Mouse (Mus musculus) liver, embryonic 13.5 days (tissue): ENCODE results near the gene Ccdc57. TPM values are rescaled to one million over a fixed set of nuclear protein-coding genes. Genes with fewer than 3 reads are reported as not detected.

Source experiments
- ATAC-seq: fragments of 200-750 bp; cut with Nextera tagmentation; 2 replicates; pipeline ENCODE4 v1.8.0; 2017; ENCODE audit warnings: low read depth, mild to moderate bottlenecking, moderate number of reproducible peaks, moderate library complexity
- DNase-seq: peaks from one replicate; pipeline ENCODE4 v3.0.0; 2022
- H3K27ac ChIP-seq: fragments of 300-500 bp; sonication (generic); 2 replicates; pipeline ENCODE4 v1.5.1; 2015; ENCODE audit warnings: moderate library complexity, mild to moderate bottlenecking, inconsistent platforms
- H3K27me3 ChIP-seq: fragments of 300-500 bp; sonication (generic); 2 replicates; pipeline ENCODE4 v1.6.1; 2015; ENCODE audit warnings: mild to moderate bottlenecking, inconsistent platforms
- H3K36me3 ChIP-seq: fragments of 300-500 bp; sonication (generic); 2 replicates; pipeline ENCODE4 v1.6.1; 2015; ENCODE audit warnings: mild to moderate bottlenecking, inconsistent platforms
- H3K4me1 ChIP-seq: fragments of 300-500 bp; sonication (generic); replicated peaks from 2 replicates; pipeline ENCODE4 v1.6.1; 2015; ENCODE audit warnings: inconsistent platforms
- H3K4me2 ChIP-seq: fragments of 300-500 bp; sonication (generic); 2 replicates; pipeline ENCODE4 v1.6.1; 2015; ENCODE audit warnings: inconsistent platforms, mild to moderate bottlenecking, moderate library complexity
- H3K4me3 ChIP-seq: fragments of 300-500 bp; sonication (generic); replicated peaks from 2 replicates; pipeline ENCODE4 v1.5.1; 2015; ENCODE audit warnings: mild to moderate bottlenecking, inconsistent platforms
- H3K9ac ChIP-seq: fragments of 300-500 bp; sonication (generic); 2 replicates; pipeline ENCODE4 v1.6.1; 2015; ENCODE audit warnings: mild to moderate bottlenecking, inconsistent platforms
- H3K9me3 ChIP-seq: fragments of 300-500 bp; sonication (generic); replicated peaks from 2 replicates; pipeline ENCODE4 v1.6.1; 2016; ENCODE audit warnings: inconsistent platforms
- WGBS: fragments of 180-500 bp; shearing (Covaris S2); methylation state at CpG from one replicate; pipeline ENCODE4 v1.1.7; 2015; ENCODE audit not compliant: insufficient replicate concordance; 5-methylcytosine and 5-hydroxymethylcytosine counted together
- polyA plus RNA-seq: library from polyadenylated mRNA; unstranded; fragments of >200 nt; fragmentation: Nextera tagmentation; extraction: Ambion mirVana; gene quantifications from 2 replicates; pipeline ENCODE4 v1.2.1, GENCODE M21; 2015

Ccdc57 gene
- polyA plus RNA-seq, 1 experiment from 2014 or later: 1.8 TPM

- peak overlapping the region; percentile 37 for H3K4me2 ChIP-seq
- H3K9ac ChIP-seq: peak overlapping the region; percentile 49; the same call in 1 of the 2 replicates
- peaks cover 30% of the 10 kb centered on the region for H3K4me1 ChIP-seq
- no peak overlapping the region for H3K4me3 ChIP-seq
- ATAC-seq (peak; percentile 81), DNase-seq (no peak)
- no peaks in the 10 kb centered on the region for H3K9me3 ChIP-seq
- H3K27me3 ChIP-seq: no peaks in the 10 kb centered on the region
- H3K36me3 ChIP-seq: no peaks in the 10 kb centered on the region
- H3K27ac ChIP-seq: peak overlapping the region; percentile 45
- WGBS: 79% methylated on average over 1 of the region's 1 CpGs
Measured at GRCm38 (mm10) chr11:120937976-120938375, 5.3 kb upstream of the Ccdc57 start.

- ATAC-seq (no peak), DNase-seq (no peak)
- H3K9ac ChIP-seq: no peak overlapping the region
- no peaks in the 10 kb centered on the region for H3K27me3 ChIP-seq
- peak overlapping the region; percentile 78; the same call in 1 of the 2 replicates for H3K4me3 ChIP-seq
- no peak overlapping the region for H3K27ac ChIP-seq
- 0 out of 2 replicates have a peak overlapping the region, but pooled peaks have one; percentile 84 for H3K4me2 ChIP-seq
- H3K9me3 ChIP-seq: no peaks in the 10 kb centered on the region
- H3K36me3 ChIP-seq: peaks cover 9% of the 10 kb centered on the region
- peaks cover 49% of the 10 kb centered on the region for H3K4me1 ChIP-seq
- 87% methylated on average over 4 of the region's 4 CpGs for WGBS
Measured at GRCm38 (mm10) chr11:120931479-120931878, 1.2 kb downstream of the Ccdc57 start.

GRCm38 (mm10) chr11:120928468-120928867 is 4.2 kb downstream of the Ccdc57 start:
- no peaks in the 10 kb centered on the region for H3K27me3 ChIP-seq
- H3K27ac ChIP-seq: 0 out of 2 replicates have a peak overlapping the region, but pooled peaks have one; percentile 42
- ATAC-seq: no peak
- H3K4me2 ChIP-seq: no peak overlapping the region
- WGBS: 47% methylated on average over 4 of the region's 4 CpGs
- peak overlapping the region; percentile 26; the same call in 1 of the 2 replicates for H3K9ac ChIP-seq
- H3K9me3 ChIP-seq: no peaks in the 10 kb centered on the region
- peaks cover 25% of the 10 kb centered on the region for H3K36me3 ChIP-seq
- DNase-seq: no peak
- H3K4me3 ChIP-seq: no peak overlapping the region
- H3K4me1 ChIP-seq: peaks cover 49% of the 10 kb centered on the region

GRCm38 (mm10) chr11:120922528-120922927 is 10.1 kb downstream of the Ccdc57 start:
- Histone ChIP-seq H3K4me3 (no peak overlapping the region), H3K36me3 (peaks cover 49% of the 10 kb centered on the region), H3K9me3 (no peaks in the 10 kb centered on the region), H3K27ac (peak overlapping the region; percentile 32; the same call in 1 of the 2 replicates), H3K4me1 (peaks cover 6% of the 10 kb centered on the region), H3K27me3 (no peaks in the 10 kb centered on the region), H3K9ac (no peak overlapping the region), H3K4me2 (no peak overlapping the region)
- 76% methylated on average over 3 of the region's 3 CpGs for WGBS
- DNase-seq (no peak), ATAC-seq (no peak)

DNA sequence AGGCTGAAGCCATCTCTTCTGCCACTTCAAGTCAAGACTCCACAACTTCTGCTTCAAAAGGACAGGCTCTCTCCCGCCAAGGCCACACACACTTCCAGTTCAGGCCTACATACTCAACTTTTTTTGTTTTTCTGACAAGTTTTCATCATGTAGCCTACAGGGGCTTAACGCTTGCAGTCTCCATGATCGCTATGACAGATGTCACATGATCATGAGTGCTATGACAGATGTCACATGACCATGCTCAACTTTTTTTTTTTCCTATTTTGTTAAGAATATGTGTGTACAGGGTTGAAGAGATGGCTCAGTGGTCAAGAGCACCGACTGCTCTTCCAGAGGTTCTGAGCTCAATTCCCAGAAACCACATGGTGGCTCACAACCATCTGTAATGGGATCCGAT is 14.9 kb downstream of the Ccdc57 start:
- WGBS: 87% methylated on average over 5 of the region's 5 CpGs
- Histone ChIP-seq H3K36me3 (peaks cover 42% of the 10 kb centered on the region), H3K4me3 (no peak overlapping the region), H3K27me3 (no peaks in the 10 kb centered on the region), H3K9me3 (no peaks in the 10 kb centered on the region), H3K9ac (no peak overlapping the region), H3K4me1 (peaks cover 4% of the 10 kb centered on the region), H3K4me2 (no peak overlapping the region), H3K27ac (no peak overlapping the region)
- DNase-seq: no peak
- ATAC-seq: no peak

DNA sequence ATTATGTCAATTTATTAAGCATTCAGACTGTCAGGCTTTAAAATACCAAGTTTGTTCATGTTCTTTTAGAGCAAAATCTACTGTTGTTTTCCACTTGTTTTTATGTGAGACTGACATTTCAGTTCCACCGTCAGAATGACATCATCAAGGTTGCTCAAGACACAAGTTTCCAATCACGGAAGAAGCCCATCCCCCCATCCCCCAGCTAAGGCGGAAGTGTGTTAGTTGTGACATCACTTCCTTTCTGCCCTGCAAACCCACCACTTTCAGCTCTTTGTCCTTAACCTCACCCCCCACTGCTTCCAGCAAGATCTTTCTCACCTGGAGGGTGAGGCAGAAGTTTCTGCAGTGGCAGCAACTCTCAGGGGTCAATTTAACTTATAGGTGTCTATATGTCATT is 16.2 kb downstream of the Ccdc57 start:
- Histone ChIP-seq H3K4me2 (no peak overlapping the region), H3K36me3 (peaks cover 40% of the 10 kb centered on the region), H3K4me3 (no peak overlapping the region), H3K27me3 (no peaks in the 10 kb centered on the region), H3K27ac (no peak overlapping the region), H3K4me1 (no peaks in the 10 kb centered on the region), H3K9ac (no peak overlapping the region), H3K9me3 (no peaks in the 10 kb centered on the region)
- ATAC-seq (no peak), DNase-seq (no peak)
- 39% methylated on average over 3 of the region's 3 CpGs for WGBS

GRCm38 (mm10) chr11:120913796-120914195 is 18.9 kb downstream of the Ccdc57 start:
- DNase-seq (no peak), ATAC-seq (no peak)
- no peak overlapping the region for H3K4me3 ChIP-seq
- no peaks in the 10 kb centered on the region for H3K4me1 ChIP-seq
- 84% methylated on average over 4 of the region's 4 CpGs for WGBS
- H3K4me2 ChIP-seq: no peak overlapping the region
- H3K9me3 ChIP-seq: no peaks in the 10 kb centered on the region
- H3K36me3 ChIP-seq: peaks cover 20% of the 10 kb centered on the region
- H3K9ac ChIP-seq: no peak overlapping the region
- no peaks in the 10 kb centered on the region for H3K27me3 ChIP-seq
- H3K27ac ChIP-seq: no peak overlapping the region

GRCm38 (mm10) chr11:120905430-120905873 is 27.2 kb downstream of the Ccdc57 start:
- no peak overlapping the region for H3K4me2 ChIP-seq
- whole genome bisulfite sequencing: 17% methylated on average over 1 of the region's 1 CpGs
- no peak overlapping the region for H3K27ac ChIP-seq
- H3K9me3 ChIP-seq: no peaks in the 10 kb centered on the region
- H3K27me3 ChIP-seq: no peaks in the 10 kb centered on the region
- peaks cover 42% of the 10 kb centered on the region for H3K4me1 ChIP-seq
- no peak overlapping the region for H3K9ac ChIP-seq
- no peaks in the 10 kb centered on the region; the same call in 1 of the 2 replicates for H3K36me3 ChIP-seq
- ATAC-seq: peak; percentile 50; the same call in 1 of the 2 replicates
- peak; percentile 71 for DNase-seq
- no peak overlapping the region for H3K4me3 ChIP-seq

DNA sequence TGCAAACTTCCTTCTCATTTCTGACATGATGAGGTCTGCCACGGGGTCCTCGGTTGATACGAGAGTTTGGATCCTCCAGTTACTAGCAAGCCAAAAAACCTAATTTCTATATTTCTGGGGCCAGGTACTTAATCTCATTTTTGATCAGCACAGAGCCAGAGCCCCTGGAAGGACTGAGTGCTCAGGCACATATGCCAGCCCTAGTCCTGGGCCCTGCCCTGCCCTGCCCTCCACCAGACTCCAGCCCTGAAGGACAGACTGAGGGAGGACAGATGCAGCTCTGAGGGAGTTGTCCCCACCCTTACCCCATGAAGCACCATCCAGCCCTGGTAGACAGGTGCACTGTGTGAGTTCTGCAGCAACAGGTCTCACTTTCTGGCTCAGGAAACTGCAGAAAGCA is 28.1 kb downstream of the Ccdc57 start:
- Histone ChIP-seq H3K9me3 (no peaks in the 10 kb centered on the region), H3K4me3 (no peak overlapping the region), H3K4me1 (peaks cover 46% of the 10 kb centered on the region), H3K27me3 (no peaks in the 10 kb centered on the region), H3K27ac (peak overlapping the region; percentile 34; the same call in 1 of the 2 replicates), H3K36me3 (no peaks in the 10 kb centered on the region; the same call in 1 of the 2 replicates), H3K4me2 (no peak overlapping the region), H3K9ac (no peak overlapping the region)
- WGBS: 88% methylated on average over 3 of the region's 3 CpGs
- DNase-seq (no peak), ATAC-seq (no peak)

DNA sequence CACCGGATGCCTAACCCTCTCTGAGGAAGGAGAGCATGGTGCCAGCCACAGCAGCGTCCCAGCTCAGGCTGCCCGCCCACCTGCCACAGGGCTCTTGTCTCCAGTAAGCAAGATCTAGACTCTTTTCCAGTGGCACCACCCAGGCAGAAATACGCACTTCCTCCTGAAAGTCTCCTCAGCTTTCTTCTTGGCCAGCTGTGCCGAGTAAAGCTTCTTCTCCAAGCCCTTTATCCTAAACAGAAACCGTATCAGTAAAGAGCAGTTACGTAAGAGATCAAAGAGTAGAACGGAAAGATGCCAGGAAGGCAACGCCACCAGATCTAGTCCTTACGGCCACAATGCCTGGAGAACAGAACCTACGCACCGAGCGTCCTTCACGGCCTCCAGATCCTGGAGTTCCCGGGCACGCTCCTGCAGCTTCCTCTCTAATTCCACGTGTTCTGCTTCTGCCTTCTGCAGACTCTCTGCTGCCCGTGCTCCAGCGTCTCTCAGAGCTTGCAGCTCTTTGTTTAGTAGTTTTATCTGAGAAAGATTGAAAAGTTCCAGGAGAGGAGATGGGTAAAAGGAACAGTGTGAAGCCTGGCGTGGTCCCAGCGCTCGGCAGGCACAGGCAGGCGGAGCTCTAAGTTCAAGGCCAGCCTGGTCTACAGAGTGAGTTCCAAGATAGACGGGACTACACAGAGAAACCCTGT is 29.4 kb downstream of the Ccdc57 start:
- H3K9me3 ChIP-seq: no peaks in the 10 kb centered on the region
- 73% methylated on average over 24 of the region's 24 CpGs for WGBS
- ATAC-seq (no peak), DNase-seq (no peak)
- H3K9ac ChIP-seq: no peak overlapping the region
- H3K4me3 ChIP-seq: no peak overlapping the region
- peaks cover 58% of the 10 kb centered on the region for H3K4me1 ChIP-seq
- no peaks in the 10 kb centered on the region for H3K27me3 ChIP-seq
- no peaks in the 10 kb centered on the region; the same call in 1 of the 2 replicates for H3K36me3 ChIP-seq
- peak overlapping the region; percentile 38 for H3K4me2 ChIP-seq
- peak overlapping the region; percentile 94 for H3K27ac ChIP-seq

GRCm38 (mm10) chr11:120902487-120903142 is 30.1 kb downstream of the Ccdc57 start:
- no peaks in the 10 kb centered on the region; the same call in 1 of the 2 replicates for H3K36me3 ChIP-seq
- H3K27ac ChIP-seq: peak overlapping the region; percentile 94
- peak; percentile 64 for ATAC-seq
- H3K9me3 ChIP-seq: no peaks in the 10 kb centered on the region
- no peaks in the 10 kb centered on the region for H3K27me3 ChIP-seq
- peak; percentile 63 for DNase-seq
- H3K4me1 ChIP-seq: peaks cover 65% of the 10 kb centered on the region
- peak overlapping the region; percentile 24; the same call in 1 of the 2 replicates for H3K9ac ChIP-seq
- WGBS: 41% methylated on average over 10 of the region's 10 CpGs
- no peak overlapping the region for H3K4me3 ChIP-seq
- peak overlapping the region; percentile 38 for H3K4me2 ChIP-seq
